Mouse (Mus musculus): Measurements from ENCODE around the gene Ninl.
A peak's percentile ranks its signal among the peaks of the same experiment; 100 is the strongest.
"Not testable (repeated sequence)": the region's sequence is repeated elsewhere in the genome, so short reads cannot be mapped to it uniquely, and the experiment has no call there.

Ninl gene

GRCm38 (mm10) chr2:150947880-150948611 is 91.1 kb downstream of the Ninl start:
- DNase-seq, result not testable (repeated sequence)

GRCm38 (mm10) chr2:150947341-150947740 is 91.8 kb downstream of the Ninl start:
- DNase-seq, result peak; percentile 24 to 47

GRCm38 (mm10) chr2:150944017-150944416 is 95.2 kb downstream of the Ninl start:
- no peak for DNase-seq

- no peak for DNase-seq
Measured at GRCm38 (mm10) chr2:150934659-150935058, 104.5 kb downstream of the Ninl start.

- no peak for DNase-seq
Measured at GRCm38 (mm10) chr2:150933482-150933881, 105.7 kb downstream of the Ninl start.

- no peak for DNase-seq
Measured at GRCm38 (mm10) chr2:150930806-150931205, 108.4 kb downstream of the Ninl start.

- no peak for DNase-seq
Measured at GRCm38 (mm10) chr2:150929156-150929555, 110.0 kb downstream of the Ninl start.

- peak; percentile 55 to 58 for DNase-seq
Measured at GRCm38 (mm10) chr2:150927038-150927720, 112.0 kb downstream of the Ninl start.

- DNase-seq, result no peak
Measured at GRCm38 (mm10) chr2:150923505-150923904, 115.7 kb downstream of the Ninl start.

- DNase-seq, result no peak
Measured at GRCm38 (mm10) chr2:150923026-150923425, 116.2 kb downstream of the Ninl start.

- no peak for DNase-seq
Measured at GRCm38 (mm10) chr2:150922165-150922564, 117.0 kb downstream of the Ninl start.

- no peak for DNase-seq
Measured at GRCm38 (mm10) chr2:150921697-150922096, 117.5 kb downstream of the Ninl start.

- no peak for DNase-seq
Measured at GRCm38 (mm10) chr2:150920543-150920942, 118.6 kb downstream of the Ninl start.

GRCm38 (mm10) chr2:150918720-150919119 is 120.5 kb downstream of the Ninl start:
- DNase-seq, result no peak

- no peak for DNase-seq
Measured at GRCm38 (mm10) chr2:150915786-150916185, 123.4 kb downstream of the Ninl start.

GRCm38 (mm10) chr2:150914781-150915515 is 124.2 kb downstream of the Ninl start:
- DNase-seq, result no peak

GRCm38 (mm10) chr2:150910295-150910881 is 128.8 kb downstream of the Ninl start:
- DNase-seq, result no peak

GRCm38 (mm10) chr2:150909429-150910039 is 129.6 kb downstream of the Ninl start:
- peak; percentile 96 to 98 for DNase-seq

- DNase-seq, result not testable (repeated sequence)
Measured at GRCm38 (mm10) chr2:150908881-150909280, 130.3 kb downstream of the Ninl start.

- no peak for DNase-seq
Measured at GRCm38 (mm10) chr2:150904936-150905450, 134.2 kb downstream of the Ninl start, which contains the start of gene Gins1. Gene Gins1, plus strand, starts transcription at chr2:150905400.

GRCm38 (mm10) chr2:150904272-150904935 is 134.8 kb downstream of the Ninl start, which contains the start of gene Abhd12:
Gene Abhd12, minus strand, starts transcription at chr2:150904741.
- peak; percentile 99 to 100 for DNase-seq

- no peak for DNase-seq
Measured at GRCm38 (mm10) chr2:150902347-150902746, 136.8 kb downstream of the Ninl start.
